Mouse (Mus musculus) ES-E14 (cell line): ENCODE measurements at regions not wholly inside any gene's neighbourhood (a gene's known extent, or its start where the extent isn't known, plus 50 kb on each side); places are given as distances from the start of the nearest gene placed in this dataset.

ENCODE experiments used
- DNase-seq: peaks from one replicate; pipeline ENCODE4 v3.0.0-alpha.2; 2013; ENCODE audit warnings: low read depth, low spot score
- H3K27ac ChIP-seq: 2 replicates; pipeline ENCODE4 v1.5.1; 2012; ENCODE audit warnings: low read depth, mild to moderate bottlenecking, low read length, moderate library complexity, mixed read lengths; ENCODE audit not compliant: poor library complexity, insufficient read depth, severe bottlenecking
- H3K36me3 ChIP-seq: 2 replicates; pipeline ENCODE4 v1.6.1; 2012; ENCODE audit warnings: mild to moderate bottlenecking, low read length, moderate library complexity, mixed read lengths; ENCODE audit not compliant: control insufficient read depth, poor library complexity, insufficient read depth, severe bottlenecking
- H3K4me1 ChIP-seq, 2 experiments: fragments of 150-350 bp in 1 of 2; sonication (generic) in 1 of 2; 2 replicates each; pipeline ENCODE4 v1.6.1; 2012; ENCODE audit warnings: low read length in 2 of 2, mild to moderate bottlenecking in 1 of 2, mixed read lengths in 1 of 2; ENCODE audit not compliant: control insufficient read depth in 2 of 2, insufficient read depth in 2 of 2, poor library complexity in 1 of 2
- H3K4me3 ChIP-seq, 2 experiments: fragments of 150-350 bp in 1 of 2; sonication (generic) in 1 of 2; 2 replicates each; pipeline ENCODE4 v1.5.1; 2012; ENCODE audit warnings: low read length in 2 of 2, low read depth in 1 of 2, mild to moderate bottlenecking in 1 of 2, mixed read lengths in 1 of 2; ENCODE audit not compliant: insufficient read depth in 1 of 2, poor library complexity in 1 of 2, severe bottlenecking in 1 of 2
- H3K9ac ChIP-seq: 2 replicates; pipeline ENCODE4 v1.6.1; 2012; ENCODE audit warnings: low read depth, mild to moderate bottlenecking, low read length, mixed read lengths; ENCODE audit not compliant: poor library complexity, insufficient read depth, severe bottlenecking
- H3K9me3 ChIP-seq: fragments of 150-350 bp; sonication (generic); 2 replicates; pipeline ENCODE4 v1.6.1; 2012; ENCODE audit warnings: low read depth, mild to moderate bottlenecking, low read length; ENCODE audit not compliant: control insufficient read depth, insufficient read depth
- CHD2 ChIP-seq: IDR thresholded peaks from 2 replicates; pipeline ENCODE4 v1.6.1; 2014; ENCODE audit warnings: mild to moderate bottlenecking, low read depth, low read length, inconsistent platforms
- HCFC1 ChIP-seq: IDR thresholded peaks from 2 replicates; pipeline ENCODE4 v1.6.1; 2012; ENCODE audit warnings: low read length, inconsistent platforms, borderline replicate concordance; ENCODE audit not compliant: insufficient read depth
- MAFK ChIP-seq: IDR thresholded peaks from 2 replicates; pipeline ENCODE4 v1.6.1; 2014; ENCODE audit warnings: mild to moderate bottlenecking, low read depth, low read length, inconsistent platforms; ENCODE audit not compliant: insufficient read depth
- ZC3H11A ChIP-seq: IDR thresholded peaks from 2 replicates; pipeline ENCODE4 v1.6.1; 2012; ENCODE audit warnings: low read depth, mild to moderate bottlenecking, inconsistent platforms, low read length, borderline replicate concordance
- ZNF384 ChIP-seq: IDR thresholded peaks from 2 replicates; pipeline ENCODE4 v1.6.1; 2012; ENCODE audit warnings: low read depth, low read length, inconsistent platforms
- in situ Hi-C, 2 experiments: fragments of 600-800 bp; cut with MboI; formaldehyde crosslinking; loops; one replicate each; pipeline ENCODE4 v1.15.1; 2025; ENCODE audit warnings: low sequenced_read_pairs in 2 of 2, inconsistent platforms in 1 of 2; ENCODE audit not compliant: unreplicated experiment in 2 of 2

DNA sequence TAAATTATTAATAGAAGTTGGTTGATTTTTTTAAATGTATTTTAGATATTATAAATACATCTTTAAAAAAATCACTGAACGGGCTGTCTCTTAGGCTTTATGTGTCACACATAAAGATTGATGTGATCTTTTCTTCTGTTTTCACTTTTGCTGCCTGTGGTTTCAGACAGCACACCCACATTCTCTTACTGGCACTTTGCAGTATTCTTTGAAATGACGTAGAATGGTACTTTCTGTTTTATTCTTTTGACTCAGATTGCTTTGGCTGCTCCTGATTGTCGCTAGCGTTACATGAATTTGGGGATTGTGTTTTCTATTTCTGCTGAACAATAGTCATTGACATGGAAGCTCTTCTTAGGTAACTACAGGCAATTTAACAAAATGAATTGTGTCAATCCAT, 415.4 kb upstream of the Rag2 start:
- no peak for DNase-seq
- Histone ChIP-seq H3K27ac (no peak overlapping the region), H3K9ac (no peak overlapping the region), H3K4me1 (no peaks in the 10 kb centered on the region), H3K36me3 (no peaks in the 10 kb centered on the region), H3K9me3 (no peaks in the 10 kb centered on the region), H3K4me3 (no peak overlapping the region)
- in situ Hi-C loops, result no loop called here
- TF ChIP-seq CHD2 (no peak), ZNF384 (no peak), MAFK (no peak), HCFC1 (no peak), ZC3H11A (no peak)

DNA sequence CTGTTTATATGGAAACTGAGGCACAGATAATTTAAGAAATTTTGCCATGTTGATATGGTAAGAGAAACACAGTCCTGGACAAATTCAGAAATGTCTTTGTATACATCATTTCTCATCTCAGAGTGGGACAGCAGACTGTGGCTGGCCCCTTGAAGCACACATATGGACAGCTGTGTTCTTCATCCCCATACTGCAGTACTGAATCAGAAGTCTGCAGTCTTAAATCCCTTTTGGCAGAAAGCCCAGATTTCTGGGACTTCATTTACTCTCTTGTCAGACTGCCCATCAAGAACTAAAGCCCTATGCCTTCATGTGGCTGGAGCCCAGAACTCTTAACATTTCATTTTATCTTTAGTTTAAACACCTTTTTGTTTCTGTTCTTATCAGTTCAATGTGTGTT, 403.8 kb upstream of the Rag2 start:
- TF ChIP-seq ZNF384 (no peak), HCFC1 (no peak), ZC3H11A (no peak), MAFK (no peak), CHD2 (no peak)
- no peak for DNase-seq
- in situ Hi-C loops, result no loop called here
- H3K9me3 ChIP-seq, result no peaks in the 10 kb centered on the region
- H3K36me3 ChIP-seq, result no peaks in the 10 kb centered on the region
- no peak overlapping the region for H3K4me3 ChIP-seq
- no peak overlapping the region for H3K9ac ChIP-seq
- no peak overlapping the region for H3K27ac ChIP-seq
- H3K4me1 ChIP-seq, result no peaks in the 10 kb centered on the region

GRCm38 (mm10) chr2:101242983-101243382, 381.5 kb upstream of the Rag2 start:
- no peak for TF ChIP-seq HCFC1
- no peak for TF ChIP-seq MAFK
- no peak for TF ChIP-seq ZNF384
- TF ChIP-seq CHD2, result no peak
- TF ChIP-seq ZC3H11A, result no peak
- no peak overlapping the region for H3K4me3 ChIP-seq
- H3K9ac ChIP-seq, result no peak overlapping the region
- in situ Hi-C loops, result no loop called here
- H3K27ac ChIP-seq, result no peak overlapping the region
- no peaks in the 10 kb centered on the region for H3K4me1 ChIP-seq
- no peaks in the 10 kb centered on the region for H3K9me3 ChIP-seq
- no peaks in the 10 kb centered on the region for H3K36me3 ChIP-seq
- DNase-seq, result no peak

GRCm38 (mm10) chr2:101247133-101247532, 377.4 kb upstream of the Rag2 start:
- no peak for DNase-seq
- no peaks in the 10 kb centered on the region for H3K36me3 ChIP-seq
- H3K27ac ChIP-seq, result no peak overlapping the region
- H3K4me1 ChIP-seq, result no peaks in the 10 kb centered on the region
- no peaks in the 10 kb centered on the region for H3K9me3 ChIP-seq
- in situ Hi-C loops, result no loop called here
- H3K9ac ChIP-seq, result no peak overlapping the region
- TF ChIP-seq ZC3H11A (no peak), ZNF384 (no peak), CHD2 (no peak), HCFC1 (no peak), MAFK (no peak)
- H3K4me3 ChIP-seq, result no peak overlapping the region

DNA sequence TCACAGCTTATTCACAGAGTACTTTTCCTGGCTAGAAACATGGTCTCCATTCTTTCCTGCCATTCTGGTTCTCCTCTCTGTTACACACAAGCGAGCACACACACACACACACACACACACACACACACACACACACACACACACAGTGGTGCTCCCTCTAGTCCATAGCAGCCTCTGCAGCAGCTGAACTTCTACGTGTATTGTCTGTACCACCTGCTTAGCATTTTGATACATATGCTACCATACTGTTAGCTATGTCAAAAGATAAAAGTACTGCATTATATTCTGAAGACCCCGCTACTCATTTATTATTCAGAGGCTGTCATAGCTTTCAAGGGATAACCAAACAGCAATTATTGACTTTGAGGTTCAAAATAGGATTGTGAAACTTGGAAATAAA, 372.3 kb upstream of the Rag2 start:
- no peaks in the 10 kb centered on the region for H3K4me1 ChIP-seq

More for the DNA sequence above, 372.3 kb upstream of the Rag2 start:
- Histone ChIP-seq H3K36me3 (no peaks in the 10 kb centered on the region), H3K9me3 (no peaks in the 10 kb centered on the region), H3K9ac (no peak overlapping the region), H3K4me3 (no peak overlapping the region), H3K27ac (no peak overlapping the region)
- DNase-seq, result no peak
- in situ Hi-C loops, result no loop called here
- TF ChIP-seq CHD2, result no peak
- TF ChIP-seq ZC3H11A, result no peak
- no peak for TF ChIP-seq MAFK
- no peak for TF ChIP-seq HCFC1
- no peak for TF ChIP-seq ZNF384
